Mouse (Mus musculus) bone marrow, adult 2 months (tissue): Measurements from ENCODE around the gene Pllp.

Experiments used
- CTCF ChIP-seq: fragments of 200-500 bp; IDR thresholded peaks from 2 replicates; pipeline ENCODE4 v1.5.1; 2011; ENCODE audit warnings: low read length, control low read depth; ENCODE audit not compliant: control insufficient read depth, insufficient read depth
- POLR2A ChIP-seq: fragments of 200-500 bp; IDR thresholded peaks from 2 replicates; pipeline ENCODE4 v1.6.1; 2011; ENCODE audit warnings: low read depth, mild to moderate bottlenecking, control low read depth, low read length, borderline replicate concordance; ENCODE audit not compliant: control insufficient read depth

GRCm38 (mm10) chr8:94729301-94729700, 33.2 kb upstream of the Pllp start:
- TF ChIP-seq CTCF (no peak), POLR2A (no peak)
